Mouse (Mus musculus): Measurements from ENCODE around the gene Sult5a1.

The Sult5a1 gene

GRCm38 (mm10) chr8:123101735-123102685, 56.1 kb downstream of the Sult5a1 start, which contains the start of gene Rpl13:
Rpl13 (plus strand) TSS chr8:123102350.
- peak; percentile 95 to 97 for DNase-seq (ENCODE audit: low spot score in 2 of 2)

- no peak for DNase-seq (ENCODE audit: low spot score in 2 of 2)
Measured at GRCm38 (mm10) chr8:123101244-123101643, 56.9 kb downstream of the Sult5a1 start.

- no peak for DNase-seq (ENCODE audit: low spot score in 2 of 2)
Measured at GRCm38 (mm10) chr8:123100288-123100687, 57.8 kb downstream of the Sult5a1 start.

- DNase-seq (ENCODE audit: low spot score in 2 of 2) = no peak
Measured at GRCm38 (mm10) chr8:123097786-123098584, 60.1 kb downstream of the Sult5a1 start.

- DNase-seq (ENCODE audit: low spot score in 2 of 2) = no peak
Measured at GRCm38 (mm10) chr8:123097216-123097615, 60.9 kb downstream of the Sult5a1 start.
